Mouse (Mus musculus) forebrain, postnatal 0 days (tissue): ENCODE results near the gene Cabp4. TPM values are rescaled to one million over a fixed set of nuclear protein-coding genes. Genes with fewer than 3 reads are reported as not detected.

ENCODE experiments used
- ATAC-seq: fragments of 200-750 bp; cut with Nextera tagmentation; 2 replicates; pipeline ENCODE4 v1.8.0; 2017; ENCODE audit warnings: mild to moderate bottlenecking, moderate library complexity
- DNase-seq: peaks from one replicate; pipeline ENCODE4 v3.0.0-alpha.2; 2015
- H3K27ac ChIP-seq: fragments of 300-500 bp; sonication (generic); 2 replicates; pipeline ENCODE4 v1.5.1; 2014; ENCODE audit warnings: low read depth, mild to moderate bottlenecking, antibody characterized with exemption, low read length, moderate library complexity, mixed read lengths
- H3K27me3 ChIP-seq: fragments of 300-500 bp; sonication (generic); 2 replicates; pipeline ENCODE4 v1.6.1; 2014; ENCODE audit warnings: mild to moderate bottlenecking, low read length, mixed read lengths; ENCODE audit not compliant: insufficient read depth
- H3K36me3 ChIP-seq: fragments of 300-500 bp; sonication (generic); 2 replicates; pipeline ENCODE4 v1.6.1; 2014; ENCODE audit warnings: mild to moderate bottlenecking, moderate library complexity; ENCODE audit not compliant: insufficient read depth
- H3K4me1 ChIP-seq: fragments of 300-500 bp; sonication (generic); 2 replicates; pipeline ENCODE4 v1.6.1; 2014; ENCODE audit warnings: antibody characterized with exemption; ENCODE audit not compliant: insufficient read depth
- H3K4me2 ChIP-seq: fragments of 300-500 bp; sonication (generic); 2 replicates; pipeline ENCODE4 v1.6.1; 2014; ENCODE audit warnings: low read depth, mild to moderate bottlenecking, moderate library complexity
- H3K4me3 ChIP-seq: fragments of 300-500 bp; sonication (generic); 2 replicates; pipeline ENCODE4 v1.5.1; 2014; ENCODE audit warnings: low read depth, low read length, mixed read lengths
- H3K9ac ChIP-seq: fragments of 300-500 bp; sonication (generic); 2 replicates; pipeline ENCODE4 v1.6.1; 2014; ENCODE audit warnings: mild to moderate bottlenecking
- H3K9me3 ChIP-seq: fragments of 300-500 bp; sonication (generic); 2 replicates; pipeline ENCODE4 v1.6.1; 2016; ENCODE audit warnings: low read length
- CTCF ChIP-seq: sonication (generic); IDR thresholded peaks from 2 replicates; pipeline ENCODE4 v1.5.1; 2016; ENCODE audit warnings: antibody characterized with exemption, control low read depth, low read depth
- whole genome bisulfite sequencing: fragments of 180-500 bp; shearing (Covaris S2); extraction: QIAGEN DNeasy Blood & Tissue Kit; methylation state at CpG from one replicate; pipeline ENCODE4 v1.1.7; 2014; 5-methylcytosine and 5-hydroxymethylcytosine counted together
- polyA plus RNA-seq: library from polyadenylated mRNA; unstranded; fragments of >200 nt; fragmentation: Nextera tagmentation; extraction: Ambion mirVana; gene quantifications from 2 replicates; pipeline ENCODE4 v1.2.1, GENCODE M21; 2015
- total RNA-seq: library from RNA; depleted of rRNA; stranded (reverse); fragments of >200 nt; gene quantifications from 2 replicates; pipeline ENCODE4 v1.2.3, GENCODE M21; 2014

Cabp4 gene
- total and polyA plus RNA-seq, 2 experiments from 2014 or later: 0.08 TPM; not detected in 1

DNA sequence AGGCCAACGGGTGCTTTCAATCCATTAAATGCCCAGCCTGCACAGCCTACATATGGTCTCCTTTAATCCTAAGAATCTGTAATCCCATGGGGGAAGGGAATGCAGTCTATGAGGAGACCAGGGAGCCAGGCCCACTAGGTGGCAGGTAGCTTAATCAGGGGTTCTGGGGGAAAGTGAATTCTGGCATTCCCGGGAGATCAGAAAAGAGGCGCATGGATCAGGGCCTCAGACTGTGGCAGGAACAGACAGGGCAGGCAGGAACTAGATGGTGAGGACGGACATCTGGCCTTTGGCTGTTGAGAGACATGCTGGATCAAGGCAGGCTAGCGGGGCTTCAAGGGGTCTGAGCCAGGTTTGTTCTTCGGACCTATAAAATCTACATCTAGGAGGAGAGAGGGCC lies 42.4 kb downstream of the Cabp4 start:
- 56% methylated on average over 6 of the region's 6 CpGs for WGBS
- 0 out of 2 replicates have a peak, but pooled peaks cover 7% of the 10 kb centered on the region for H3K4me1 ChIP-seq
- peak overlapping the region; percentile 84 for H3K9ac ChIP-seq
- peak overlapping the region; percentile 76 for H3K4me2 ChIP-seq
- DNase-seq (no peak), ATAC-seq (no peak)
- H3K4me3 ChIP-seq: peak overlapping the region; percentile 63
- peak; percentile 37; the same call in 1 of the 2 replicates for TF ChIP-seq CTCF
- no peaks in the 10 kb centered on the region for H3K9me3 ChIP-seq
- peaks cover 24% of the 10 kb centered on the region for H3K36me3 ChIP-seq
- H3K27me3 ChIP-seq: no peaks in the 10 kb centered on the region
- 0 out of 2 replicates have a peak overlapping the region, but pooled peaks have one; percentile 29 for H3K27ac ChIP-seq

DNA sequence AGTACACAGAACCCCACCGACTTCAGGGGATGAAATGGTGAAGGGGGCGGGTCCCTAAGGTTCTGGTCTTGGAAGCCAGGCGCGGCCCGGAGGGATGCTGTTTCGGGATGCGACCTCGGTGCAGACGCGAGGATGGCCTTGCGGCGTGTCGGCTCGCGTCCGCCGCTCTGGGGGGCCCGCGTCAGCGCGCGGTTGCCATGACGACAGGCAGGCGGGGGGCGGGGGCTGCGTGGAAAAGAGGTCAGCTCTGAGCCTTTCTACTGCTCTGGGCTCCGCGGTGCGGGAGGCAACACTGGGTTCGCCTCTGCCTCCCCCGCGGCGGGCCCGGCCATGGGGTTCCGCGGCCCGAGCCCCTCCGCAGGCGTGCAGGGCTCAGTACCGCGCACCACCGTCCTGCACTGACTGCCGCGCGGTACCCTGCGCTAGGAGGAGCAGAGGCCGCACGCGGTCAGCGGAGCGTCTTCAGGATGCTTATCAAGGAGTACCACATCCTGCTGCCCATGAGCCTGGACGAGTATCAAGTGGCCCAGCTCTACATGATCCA lies 43.0 kb downstream of the Cabp4 start:
- no peak; the same call in 1 of the 2 replicates for TF ChIP-seq CTCF
- 2% methylated on average over 51 of the region's 52 CpGs for WGBS
- 0 out of 2 replicates have a peak, but pooled peaks cover 11% of the 10 kb centered on the region for H3K4me1 ChIP-seq
- H3K4me2 ChIP-seq: peak overlapping the region; percentile 76
- H3K4me3 ChIP-seq: peak overlapping the region; percentile 63
- no peaks in the 10 kb centered on the region for H3K9me3 ChIP-seq
- peak overlapping the region; percentile 84 for H3K9ac ChIP-seq
- H3K27me3 ChIP-seq: no peaks in the 10 kb centered on the region
- peak overlapping the region; percentile 71 for H3K27ac ChIP-seq
- peak; percentile 12 for ATAC-seq
- peak; percentile 78 for DNase-seq
- peaks cover 19% of the 10 kb centered on the region for H3K36me3 ChIP-seq

DNA sequence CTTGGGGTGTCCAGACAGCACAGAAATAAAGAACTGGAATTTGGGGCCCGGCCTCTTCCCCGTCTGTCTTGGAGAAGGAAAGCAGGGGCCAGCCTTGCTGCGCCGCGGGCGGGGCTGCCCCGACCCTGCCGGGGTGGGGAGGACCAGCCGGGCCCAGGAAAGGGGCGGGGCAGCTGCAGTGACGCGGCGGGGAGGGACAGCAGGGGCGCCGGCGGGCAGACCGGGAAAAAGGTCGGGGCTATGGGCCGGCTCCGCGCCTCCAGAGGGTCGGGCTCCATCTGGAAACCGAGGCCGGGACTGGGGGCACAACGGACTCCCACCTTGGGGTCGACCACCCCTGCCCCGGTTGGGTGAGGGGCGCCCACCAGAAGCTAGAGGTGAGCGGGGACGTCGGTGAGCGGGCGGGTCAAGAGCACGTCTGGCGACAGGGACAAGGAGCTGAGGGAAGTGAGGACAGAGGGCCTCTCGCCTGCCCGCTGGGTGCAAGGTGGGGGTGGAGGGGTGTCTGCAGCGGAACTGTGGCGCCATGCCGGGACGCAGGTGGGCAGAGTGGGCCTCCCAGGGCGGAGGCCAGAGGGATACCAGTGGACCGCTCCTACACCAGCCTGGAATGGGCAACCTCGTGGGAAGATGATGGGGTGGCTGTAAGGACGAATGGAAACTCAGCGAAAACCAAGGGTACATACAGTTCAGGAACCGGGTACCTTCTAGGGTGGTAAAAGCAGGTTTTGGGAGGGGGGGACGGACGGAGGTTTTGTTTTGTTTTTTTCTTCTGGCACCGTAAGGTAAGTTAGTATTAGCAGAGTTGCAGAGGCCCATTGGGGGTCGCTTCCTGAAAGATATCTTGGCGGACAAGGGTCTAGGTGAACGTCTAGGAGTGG lies 43.8 kb downstream of the Cabp4 start, which contains the start of gene Pitpnm1:
TSS of gene Pitpnm1 (plus strand) at position 162 of the 881 bp plus-strand sequence.
- Histone ChIP-seq H3K36me3 (peaks cover 12% of the 10 kb centered on the region), H3K9ac (peak within 1 kb of the TSS; percentile 84), H3K27ac (peak within 1 kb of the TSS; percentile 71; the same call in 1 of the 2 replicates), H3K4me2 (peak within 1 kb of the TSS; percentile 76), H3K4me3 (peak within 1 kb of the TSS; percentile 63), H3K4me1 (0 out of 2 replicates have a peak, but pooled peaks cover 11% of the 10 kb centered on the region), H3K9me3 (no peaks in the 10 kb centered on the region), H3K27me3 (no peaks in the 10 kb centered on the region)
- DNase-seq: no peak
- 3% methylated on average over 53 of the region's 53 CpGs for WGBS
- no peak for TF ChIP-seq CTCF
- ATAC-seq: no peak

DNA sequence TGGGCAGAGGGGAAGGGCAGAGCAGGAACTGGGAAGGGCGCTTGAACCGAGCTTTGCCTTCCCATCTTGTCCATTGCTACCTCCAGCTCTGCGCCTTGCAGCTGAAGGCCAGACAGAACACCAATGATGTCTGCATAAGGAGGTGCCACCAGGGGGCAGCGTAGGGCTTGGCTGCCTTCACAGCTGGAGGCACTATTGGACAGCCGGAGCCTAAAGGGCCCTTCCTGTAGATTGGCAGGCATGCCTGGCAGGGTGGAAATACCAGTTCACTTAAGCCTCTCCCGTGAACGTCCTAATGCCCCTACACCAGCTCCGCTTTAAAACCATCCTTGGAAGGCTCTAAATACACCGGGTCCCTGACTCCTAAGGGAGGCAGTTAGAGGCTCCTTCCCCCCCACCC lies 44.8 kb downstream of the Cabp4 start:
- Histone ChIP-seq H3K36me3 (peaks cover 6% of the 10 kb centered on the region), H3K9ac (no peak overlapping the region), H3K27ac (no peak overlapping the region), H3K9me3 (no peaks in the 10 kb centered on the region), H3K4me1 (0 out of 2 replicates have a peak, but pooled peaks cover 11% of the 10 kb centered on the region), H3K27me3 (no peaks in the 10 kb centered on the region), H3K4me2 (peak overlapping the region; percentile 76; the same call in 1 of the 2 replicates), H3K4me3 (no peak overlapping the region)
- WGBS: 10% methylated on average over 9 of the region's 9 CpGs
- ATAC-seq: no peak
- peak; percentile 91 for TF ChIP-seq CTCF
- peak; percentile 86 for DNase-seq

DNA sequence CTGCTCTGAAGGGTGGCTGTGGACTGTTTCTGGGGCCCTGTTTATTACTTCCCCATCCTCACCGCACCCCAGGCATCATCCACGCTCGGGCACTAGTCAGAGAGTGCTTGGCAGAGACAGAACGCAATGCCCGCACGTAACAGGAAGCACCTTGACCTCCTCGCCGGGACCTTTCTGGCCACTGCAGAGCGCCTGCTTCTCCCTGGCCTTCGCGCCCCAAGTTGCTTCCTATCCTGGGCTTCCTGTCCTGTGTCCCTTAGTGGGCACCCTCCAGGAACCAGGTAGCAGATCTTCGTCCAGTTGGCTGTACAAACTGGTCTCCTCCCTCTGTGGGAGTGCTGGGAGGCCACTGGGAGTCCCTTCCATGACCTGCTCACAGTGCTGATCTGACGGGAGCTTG lies 45.4 kb downstream of the Cabp4 start:
- no peak for DNase-seq
- H3K36me3 ChIP-seq: peaks cover 6% of the 10 kb centered on the region
- no peaks in the 10 kb centered on the region for H3K9me3 ChIP-seq
- H3K27ac ChIP-seq: no peak overlapping the region
- ATAC-seq: no peak
- no peak overlapping the region for H3K4me2 ChIP-seq
- H3K27me3 ChIP-seq: no peaks in the 10 kb centered on the region
- no peak overlapping the region for H3K9ac ChIP-seq
- no peak for TF ChIP-seq CTCF
- H3K4me3 ChIP-seq: no peak overlapping the region
- 0 out of 2 replicates have a peak, but pooled peaks cover 11% of the 10 kb centered on the region for H3K4me1 ChIP-seq
- WGBS: 91% methylated on average over 13 of the region's 13 CpGs

DNA sequence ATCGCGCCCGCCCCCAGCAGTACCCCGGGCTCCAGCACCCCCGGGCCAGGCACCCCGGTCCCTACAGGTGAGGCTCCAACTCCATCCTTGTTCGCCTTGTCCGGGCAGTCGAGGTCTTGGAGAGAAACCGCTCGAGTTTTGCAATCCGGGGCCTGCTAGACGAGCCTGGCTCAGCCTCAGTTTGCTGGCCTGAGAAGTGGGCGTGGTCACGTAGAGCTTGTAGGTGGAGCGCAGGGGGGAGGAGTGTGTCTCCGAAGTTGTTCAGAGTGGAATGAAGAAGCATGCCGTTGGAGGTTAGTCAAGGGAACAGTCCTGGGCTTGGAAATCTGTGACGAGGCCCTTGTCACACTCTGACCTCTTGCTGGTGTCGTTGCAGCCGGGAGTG lies 46.4 kb downstream of the Cabp4 start:
- peak overlapping the region; percentile 56 for H3K4me3 ChIP-seq
- no peaks in the 10 kb centered on the region; the same call in 1 of the 2 replicates for H3K36me3 ChIP-seq
- ATAC-seq (no peak), DNase-seq (no peak)
- H3K9ac ChIP-seq: peak overlapping the region; percentile 39; the same call in 1 of the 2 replicates
- H3K27ac ChIP-seq: 0 out of 2 replicates have a peak overlapping the region, but pooled peaks have one; percentile 36
- 2% methylated on average over 21 of the region's 21 CpGs for WGBS
- H3K4me2 ChIP-seq: peak overlapping the region; percentile 72
- no peaks in the 10 kb centered on the region for H3K9me3 ChIP-seq
- 0 out of 2 replicates have a peak, but pooled peaks cover 11% of the 10 kb centered on the region for H3K4me1 ChIP-seq
- no peak for TF ChIP-seq CTCF
- H3K27me3 ChIP-seq: no peaks in the 10 kb centered on the region
